Mouse (Mus musculus): ENCODE data around the gene Fam206a.

Gene Fam206a

GRCm38 (mm10) chr4:56845896-56846533 lies 43.9 kb downstream of the Fam206a start:
- no peak for DNase-seq

- no peak for DNase-seq
These were observed 45.3 kb downstream of the Fam206a start for GRCm38 (mm10) chr4:56847400-56847799.

- DNase-seq, result no peak
These were observed 45.9 kb downstream of the Fam206a start for GRCm38 (mm10) chr4:56848044-56848443.

- no peak for DNase-seq
These were observed 48.6 kb downstream of the Fam206a start for GRCm38 (mm10) chr4:56850724-56851123.

- DNase-seq, result no peak
These were observed 53.8 kb downstream of the Fam206a start for GRCm38 (mm10) chr4:56855935-56856334.

GRCm38 (mm10) chr4:56856371-56856949 lies 54.3 kb downstream of the Fam206a start:
- DNase-seq, result no peak

- DNase-seq, result no peak
These were observed 56.6 kb downstream of the Fam206a start for GRCm38 (mm10) chr4:56858733-56859132.
